Mouse (Mus musculus) myocyte (in vitro differentiated cells): ENCODE results near the gene Inhbc.

Source experiments
- CEBPB ChIP-seq: IDR thresholded peaks from 2 replicates; pipeline ENCODE4 v1.6.1; 2011; ENCODE audit warnings: mild to moderate bottlenecking, moderate library complexity; ENCODE audit not compliant: poor library complexity, insufficient read depth, severe bottlenecking
- E2F4 ChIP-seq: IDR thresholded peaks from one replicate; pipeline ENCODE4 v1.6.1; 2011; ENCODE audit warnings: mild to moderate bottlenecking, control low read depth, moderate library complexity; ENCODE audit not compliant: insufficient read depth
- MAX ChIP-seq: IDR thresholded peaks from one replicate; pipeline ENCODE4 v1.6.1; 2011; ENCODE audit warnings: low read depth, mild to moderate bottlenecking, control low read depth
- MYOD1 ChIP-seq, 3 experiments: IDR thresholded peaks; one replicate each; pipeline ENCODE4 v1.6.1; 2011; ENCODE audit warnings: control low read depth in 2 of 3, low read depth in 2 of 3, mild to moderate bottlenecking in 2 of 3, moderate library complexity in 1 of 3; ENCODE audit not compliant: insufficient read length in 2 of 3, control insufficient read depth in 1 of 3
- POLR2A ChIP-seq: IDR thresholded peaks from one replicate; pipeline ENCODE4 v1.6.1; 2011; ENCODE audit warnings: low read depth, mild to moderate bottlenecking, control low read depth, moderate library complexity; ENCODE audit not compliant: insufficient read length
- SRF ChIP-seq: IDR thresholded peaks from one replicate; pipeline ENCODE4 v1.6.1; 2011; ENCODE audit warnings: low read depth; ENCODE audit not compliant: control insufficient read depth, insufficient read length
- TCF3 ChIP-seq: IDR thresholded peaks from one replicate; pipeline ENCODE4 v1.6.1; 2011; ENCODE audit warnings: low read depth, control low read depth; ENCODE audit not compliant: insufficient read length
- USF1 ChIP-seq: IDR thresholded peaks from one replicate; pipeline ENCODE4 v1.6.1; 2011; ENCODE audit warnings: low read depth, mild to moderate bottlenecking, control low read depth, moderate library complexity

- TF ChIP-seq POLR2A = no peak
- no peak for TF ChIP-seq USF1
- no peak for TF ChIP-seq CEBPB
- TF ChIP-seq MAX = no peak
- no peak for TF ChIP-seq TCF3
- no peak for TF ChIP-seq E2F4
- no peak for TF ChIP-seq MYOD1 (IDR thresholded peaks at IDR 0.05; ENCODE audit: control insufficient read depth in 1 of 3, insufficient read length in 2 of 3, low read depth in 2 of 3)
- no peak for TF ChIP-seq SRF
Observed at GRCm38 (mm10) chr10:127327461-127328145, 42.6 kb downstream of the Inhbc start.
